Mouse (Mus musculus) heart, postnatal 25 days (tissue): Measurements from ENCODE around the gene Gp1bb. TPM values are rescaled to one million over a fixed set of nuclear protein-coding genes. Genes with fewer than 3 reads are reported as not detected.

Source experiments
- DNase-seq: peaks from one replicate; pipeline ENCODE4 v3.0.0; 2022; ENCODE audit warnings: low spot score
- intact Hi-C: fragments of 180-260 bp; cut with DNase I; formaldehyde crosslinking; loops from one replicate; pipeline ENCODE4 v1.15.1; 2025
- total RNA-seq, 2 experiments: library from RNA; stranded (reverse); gene quantifications; 2 replicates each; pipeline ENCODE4 v1.2.3; 2021

The Gp1bb gene
- total RNA-seq, 2 experiments from 2014 or later: 0.36 to 1.1 TPM

DNA sequence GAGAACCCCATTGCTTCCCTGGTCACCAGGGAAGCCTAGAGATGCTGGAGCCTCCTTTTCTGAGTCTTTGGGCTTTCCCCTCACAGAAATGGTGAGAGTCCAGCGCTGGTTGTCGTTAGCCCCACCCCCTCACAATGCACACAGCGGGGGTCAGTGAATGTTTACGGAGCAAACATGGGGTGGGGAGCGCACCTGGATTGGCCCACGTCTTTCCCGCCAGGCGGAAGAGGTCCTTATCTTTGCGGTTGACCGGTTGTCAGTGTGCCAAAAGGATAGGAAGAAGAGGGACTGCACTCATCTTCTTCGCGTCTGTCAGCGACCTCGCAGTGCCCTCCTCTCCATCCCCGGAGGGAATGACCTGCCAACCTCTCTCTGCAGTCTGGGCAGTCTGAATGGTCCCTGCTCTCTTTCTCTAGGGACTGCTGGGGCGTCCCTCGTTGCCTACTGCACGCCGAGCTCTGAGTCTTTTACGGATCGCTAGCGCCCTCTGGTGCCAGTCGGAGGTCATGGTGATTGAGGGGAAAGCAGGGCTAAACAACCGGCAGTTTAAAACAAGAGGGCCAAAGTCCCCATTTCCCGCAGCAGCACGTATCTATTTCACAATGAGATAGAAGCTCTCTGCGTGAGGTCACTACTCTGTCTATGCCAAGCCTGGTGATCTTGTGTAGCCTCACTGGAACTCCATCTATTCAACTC, 4.7 kb downstream of the Gp1bb start:
- DNase-seq: peak; percentile 63
- intact Hi-C loops: loop anchor here (1.0 to 2.0 kb wide), 2 partner anchors 174 to 271 kb away; no protein-coding TSS in a partner anchor

DNA sequence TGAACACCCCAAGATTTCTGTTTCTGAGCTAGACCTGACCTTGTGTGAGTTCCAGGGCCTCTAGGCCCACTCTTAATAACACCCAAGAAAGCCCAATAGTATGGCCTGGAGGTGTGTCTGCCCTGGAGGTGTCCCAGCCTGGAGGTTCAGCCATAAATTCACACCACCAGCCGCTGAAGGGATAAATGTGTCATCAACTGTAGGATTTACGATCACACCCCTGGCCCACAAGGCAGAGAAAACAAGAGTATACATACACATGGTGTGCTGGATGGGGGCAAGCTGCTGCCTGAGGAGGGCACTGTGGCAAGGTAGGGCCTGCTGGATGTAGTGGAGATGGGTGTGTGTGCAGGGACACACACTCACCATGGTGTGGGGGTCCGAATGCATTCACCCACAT, 8.9 kb downstream of the Gp1bb start:
- intact Hi-C loops: no loop called here
- DNase-seq: no peak

DNA sequence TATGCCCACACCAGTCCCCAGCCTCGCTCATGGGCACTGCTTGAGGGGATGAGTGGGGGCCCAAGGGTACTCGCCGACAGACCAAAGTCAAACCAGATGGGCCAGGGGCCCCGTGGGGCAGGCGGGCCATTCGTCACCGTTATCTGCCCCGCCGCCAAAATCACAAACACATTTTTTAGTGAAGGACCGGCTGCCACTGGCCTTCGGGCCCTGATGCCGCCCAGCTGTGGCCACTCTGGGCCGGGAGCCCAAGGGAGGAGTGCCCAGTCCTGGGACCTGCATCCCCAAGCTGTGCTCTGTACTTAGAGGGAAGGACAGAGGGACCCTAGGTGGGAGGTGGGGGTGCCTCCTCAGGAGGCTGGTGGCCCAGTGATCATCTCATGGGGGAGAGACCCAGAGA, 10.5 kb downstream of the Gp1bb start:
- intact Hi-C loops: no loop called here
- no peak for DNase-seq

DNA sequence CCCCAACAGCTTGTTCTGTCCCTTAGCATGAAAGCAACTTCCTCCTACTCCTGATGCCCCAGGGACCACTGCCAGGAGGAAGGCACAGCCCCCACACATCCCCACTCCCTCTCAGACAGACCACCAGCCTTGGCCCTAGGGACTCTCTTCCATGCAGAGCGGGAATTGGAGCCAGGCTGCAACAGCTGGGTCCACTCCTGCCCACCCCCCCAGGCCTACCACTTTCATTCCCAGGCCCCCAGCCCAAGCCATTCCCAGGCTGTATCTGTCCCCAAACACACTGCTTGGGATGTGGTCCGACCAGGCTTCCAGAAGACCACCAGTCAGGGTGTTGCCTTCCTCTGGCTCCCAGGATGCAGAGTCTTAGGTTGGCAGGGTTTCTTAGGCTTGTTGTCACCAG, 13.1 kb downstream of the Gp1bb start:
- no peak for DNase-seq
- intact Hi-C loops: no loop called here

DNA sequence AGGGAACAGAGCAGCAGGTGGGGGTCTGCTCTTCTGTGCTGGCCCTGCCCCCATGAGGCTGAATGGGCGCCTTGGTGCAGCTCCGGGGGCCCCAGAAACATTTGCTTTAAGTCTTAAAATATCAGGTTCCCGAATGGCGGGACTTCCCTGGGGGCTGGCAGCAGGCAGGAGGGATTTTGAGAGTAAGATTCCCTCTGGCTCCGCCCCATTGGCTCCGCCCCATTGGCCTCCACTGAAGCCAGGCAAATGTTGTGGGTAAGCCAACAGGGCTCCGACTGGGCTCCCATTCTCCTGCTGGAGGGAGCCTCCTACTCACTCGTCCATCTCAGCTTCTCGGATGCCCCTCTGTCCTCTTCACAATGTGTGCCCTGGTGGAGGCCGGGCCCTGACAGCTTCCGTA, 14.0 kb downstream of the Gp1bb start:
- no peak for DNase-seq
- intact Hi-C loops: no loop called here

DNA sequence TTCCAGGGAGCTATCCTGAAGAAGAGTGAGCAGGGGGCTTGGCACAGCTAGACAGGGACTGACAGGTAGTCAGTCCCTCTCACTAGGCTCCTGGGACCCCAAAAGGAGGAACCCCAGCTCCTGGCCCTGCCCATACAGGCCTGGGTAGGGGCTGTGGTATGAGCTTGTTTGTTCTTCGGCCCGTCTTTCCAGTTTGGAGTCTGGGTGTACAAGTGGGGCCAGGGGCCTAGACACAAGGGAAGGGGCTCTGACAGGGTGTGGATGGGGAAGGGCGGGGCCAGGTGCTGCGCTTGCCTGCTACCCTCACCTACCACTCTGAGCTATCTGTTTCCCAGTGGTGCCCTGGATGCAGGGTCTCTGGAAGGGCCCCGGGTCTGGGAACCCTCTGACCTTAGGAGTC, 16.5 kb downstream of the Gp1bb start:
- intact Hi-C loops: no loop called here
- DNase-seq: no peak

DNA sequence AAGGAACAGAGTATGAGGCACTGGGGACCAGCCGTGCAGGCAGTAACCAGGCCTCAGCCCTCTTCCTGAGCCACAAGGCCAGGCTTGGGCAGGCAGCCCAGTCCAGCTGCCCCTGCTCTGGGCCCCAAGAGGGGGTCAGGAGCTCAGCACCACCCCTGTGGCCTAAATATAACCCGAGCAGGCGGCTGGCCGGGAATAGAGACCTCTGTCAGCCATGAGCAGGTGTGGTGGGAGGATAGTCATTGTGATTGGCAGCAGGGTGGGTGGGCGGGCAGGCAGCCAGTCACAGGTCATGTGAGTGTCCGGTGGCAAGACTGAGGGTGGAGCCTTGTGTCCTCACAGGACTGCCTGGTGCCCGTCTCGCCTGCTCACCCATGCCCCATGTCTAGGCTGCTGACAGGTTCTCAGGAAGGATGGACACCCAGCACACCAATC, 17.9 kb downstream of the Gp1bb start:
- intact Hi-C loops: no loop called here
- no peak for DNase-seq

DNA sequence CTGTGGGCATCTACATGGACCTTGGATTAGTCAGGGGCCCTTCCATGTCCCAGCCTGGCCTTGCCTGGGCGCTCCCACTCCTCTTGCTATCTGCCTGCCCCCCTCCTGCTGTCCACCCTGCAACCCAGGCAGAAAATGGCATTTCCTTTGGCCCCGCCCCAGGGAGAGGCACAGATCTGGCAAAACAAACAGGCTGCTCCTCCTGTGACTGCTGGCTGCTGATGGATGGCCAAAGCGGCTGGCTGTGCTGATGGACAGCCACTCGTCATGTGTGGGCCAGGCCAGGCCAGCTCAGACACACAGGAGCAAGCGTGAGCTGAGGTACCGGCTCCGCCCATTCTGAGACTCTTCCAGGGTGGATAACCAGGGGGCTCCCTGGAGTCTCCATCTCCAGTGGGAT, 20.8 kb downstream of the Gp1bb start:
- intact Hi-C loops: no loop called here
- no peak for DNase-seq

DNA sequence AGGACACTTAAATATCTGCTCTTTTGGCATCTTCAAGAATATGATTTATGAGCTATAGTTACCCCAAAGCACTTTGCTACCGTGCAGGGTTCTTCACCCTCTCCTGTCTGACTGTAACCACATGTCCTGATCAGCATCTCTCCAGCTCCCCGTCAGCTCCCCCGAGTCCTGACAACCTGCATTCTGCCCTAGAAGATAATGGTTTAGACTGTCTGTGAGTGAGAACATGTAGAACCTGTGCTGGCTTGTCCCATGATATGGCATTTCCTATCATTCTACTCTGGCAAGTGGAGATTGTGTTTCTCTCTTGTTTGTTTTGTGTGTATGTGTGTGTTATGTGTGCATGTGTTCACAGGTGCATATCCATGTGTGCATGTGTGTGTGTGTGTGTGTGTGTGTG, 24.2 kb downstream of the Gp1bb start:
- intact Hi-C loops: no loop called here
- DNase-seq: no peak

DNA sequence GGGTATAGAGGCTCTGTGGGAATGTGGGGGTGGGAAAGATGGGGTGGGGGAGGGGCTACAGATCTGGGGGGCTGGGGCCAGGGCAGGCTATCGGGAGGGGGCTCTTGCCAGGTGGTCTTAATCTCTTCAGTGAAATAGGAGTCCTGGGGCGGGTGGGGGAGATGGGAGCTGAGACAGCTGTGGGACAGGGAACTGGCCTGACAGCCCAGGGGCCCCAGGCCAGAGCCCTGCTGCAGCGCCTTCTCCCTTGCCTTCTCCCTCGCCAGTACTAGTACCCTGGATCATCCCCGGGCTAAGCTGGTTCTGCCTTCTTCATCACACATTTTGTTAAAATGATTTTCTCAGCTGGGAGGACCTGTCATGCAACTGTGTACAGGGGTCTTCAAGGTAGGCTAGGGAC, 25.9 kb downstream of the Gp1bb start:
- intact Hi-C loops: no loop called here
- DNase-seq: no peak

DNA sequence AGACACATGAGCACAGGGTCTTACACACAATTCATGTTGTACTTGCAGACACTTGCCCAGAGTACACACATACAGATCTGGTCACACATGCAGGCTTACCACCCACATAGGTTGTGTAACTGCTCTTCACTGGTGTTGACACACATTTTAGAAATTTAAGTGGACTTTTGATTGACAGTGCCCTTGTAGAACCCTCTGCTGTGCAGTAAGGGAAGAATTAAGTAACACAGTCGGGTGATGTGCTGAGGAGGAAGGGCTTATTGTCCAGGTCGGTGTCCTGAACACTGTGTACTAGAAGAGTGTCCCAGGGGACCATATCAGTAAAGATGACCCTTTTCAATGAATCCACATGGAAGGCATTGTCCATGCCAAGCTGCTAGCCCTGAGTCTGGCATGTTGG, 28.3 kb downstream of the Gp1bb start:
- DNase-seq: no peak
- intact Hi-C loops: no loop called here

DNA sequence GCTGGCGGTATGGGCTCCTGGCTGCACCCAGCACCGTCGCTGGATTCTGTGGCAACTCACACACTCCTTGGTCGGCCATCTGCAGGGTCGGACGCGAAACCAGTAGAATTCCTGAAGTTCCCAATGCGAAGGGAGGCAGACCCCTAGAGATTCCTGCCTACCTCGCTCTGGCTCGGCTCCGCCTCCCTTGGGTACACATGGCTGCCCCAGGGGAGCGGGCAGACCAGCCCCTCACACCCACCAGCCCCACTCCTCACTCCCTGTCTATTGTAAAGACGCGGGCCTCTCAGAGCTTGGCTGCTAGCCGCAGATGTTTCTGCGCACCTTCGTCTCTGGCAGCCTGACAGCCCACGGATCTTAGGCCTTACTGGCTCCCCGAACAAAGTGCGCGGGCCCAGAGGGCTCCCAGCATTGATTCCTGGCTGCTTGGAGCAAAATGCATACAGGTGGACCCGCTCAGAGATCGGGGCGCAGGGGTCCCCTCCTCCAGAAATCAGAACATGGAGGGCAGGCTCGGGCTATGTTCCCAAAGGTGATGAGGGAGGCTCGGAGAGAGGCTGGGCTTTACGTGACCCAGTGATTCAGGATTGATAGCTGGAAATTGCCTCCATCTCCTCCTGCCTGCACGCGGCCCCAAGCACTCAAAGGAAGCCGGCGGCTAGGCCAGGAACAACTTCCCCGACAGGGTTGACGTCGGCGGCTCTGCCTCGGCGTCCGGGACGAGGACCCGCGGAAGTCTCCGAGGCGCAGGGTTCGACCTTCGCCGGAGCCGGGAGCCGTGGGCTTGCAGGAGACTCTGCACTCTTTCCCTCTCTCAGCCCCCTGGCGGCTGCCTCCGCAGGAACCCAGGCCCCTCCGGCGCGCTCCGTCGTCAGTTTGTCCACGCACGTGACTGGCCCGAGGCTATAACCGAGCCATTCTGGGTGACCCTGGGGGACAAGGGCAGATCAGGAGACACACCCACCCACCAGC, 30.9 kb downstream of the Gp1bb start:
- DNase-seq: no peak
- intact Hi-C loops: no loop called here

DNA sequence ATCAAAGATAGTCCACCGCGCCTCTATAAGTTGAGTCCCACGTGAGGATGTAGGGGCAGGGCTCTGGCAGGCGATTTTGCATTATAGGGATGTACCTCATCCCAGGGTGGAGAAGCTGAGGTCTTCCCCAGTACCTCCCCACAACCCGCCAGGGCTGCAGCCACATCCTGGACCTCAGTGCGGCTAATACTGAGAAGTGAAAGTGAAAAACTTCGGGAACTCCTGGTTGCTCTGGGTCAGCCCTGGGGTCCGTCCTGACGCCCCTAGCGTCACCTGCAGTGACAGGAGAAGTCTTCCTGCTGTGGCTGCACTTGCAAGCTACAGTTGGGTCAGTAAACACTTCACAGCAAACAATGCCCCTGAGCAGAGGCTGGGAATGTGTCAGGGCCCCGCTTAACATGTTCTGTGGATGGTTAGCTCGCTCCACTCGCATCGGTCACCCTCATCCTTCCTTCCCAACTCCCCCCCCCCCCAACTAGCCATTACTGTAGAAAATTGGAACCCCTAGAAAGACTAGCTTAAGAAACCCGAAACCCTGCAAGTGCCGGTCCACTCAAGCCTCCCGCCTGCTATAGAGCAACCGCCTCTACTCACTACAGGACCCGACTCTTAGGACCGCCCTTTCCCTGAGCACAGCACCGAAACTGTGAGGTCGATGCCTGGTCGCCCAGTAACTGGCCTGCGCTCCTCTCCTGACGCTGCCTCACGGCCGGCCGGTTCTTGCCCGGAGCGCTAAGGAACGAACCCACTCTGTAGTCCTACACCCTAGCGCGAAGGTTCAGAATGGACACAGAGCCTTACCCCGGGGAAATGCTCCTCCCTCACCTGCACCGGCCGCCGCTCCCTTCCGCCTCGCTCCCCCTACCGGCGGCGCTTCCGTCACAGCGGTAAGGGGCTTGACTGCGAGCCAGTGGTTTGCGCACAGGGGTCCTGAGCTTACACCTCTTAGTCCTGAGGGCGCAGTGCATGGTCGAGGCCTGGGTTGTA, 32.1 kb downstream of the Gp1bb start, which contains the start of gene Tbx1:
Tbx1 (minus strand) TSS at position 868 of the 987 bp plus-strand sequence.
- intact Hi-C loops: no loop called here
- DNase-seq: no peak

DNA sequence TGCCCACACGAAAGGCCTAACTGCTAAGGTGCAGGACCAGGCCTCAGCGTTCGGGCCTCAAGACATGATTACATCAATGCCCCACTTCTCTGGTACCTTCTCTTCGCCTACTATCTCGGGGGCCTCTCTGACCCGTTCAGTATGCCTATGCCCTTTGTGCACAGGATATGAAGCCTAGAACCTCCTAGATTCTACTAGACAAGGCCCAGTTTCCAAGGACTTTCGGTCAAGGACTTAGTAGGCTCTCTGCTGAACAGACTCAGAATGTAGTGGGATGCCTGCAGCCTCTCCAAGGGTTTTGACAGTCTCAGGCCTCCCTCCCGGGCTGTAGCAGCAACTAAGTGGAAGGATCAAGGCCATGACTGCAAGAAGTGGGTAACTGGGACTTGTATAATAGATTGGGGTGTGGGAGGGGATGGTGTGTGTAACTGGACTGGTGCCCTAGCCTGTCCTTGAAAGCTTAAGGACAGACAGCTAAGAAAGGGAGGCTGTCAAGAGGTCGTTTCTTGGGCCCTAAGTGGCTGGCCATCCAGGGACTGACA, 33.1 kb downstream of the Gp1bb start:
- intact Hi-C loops: no loop called here

DNA sequence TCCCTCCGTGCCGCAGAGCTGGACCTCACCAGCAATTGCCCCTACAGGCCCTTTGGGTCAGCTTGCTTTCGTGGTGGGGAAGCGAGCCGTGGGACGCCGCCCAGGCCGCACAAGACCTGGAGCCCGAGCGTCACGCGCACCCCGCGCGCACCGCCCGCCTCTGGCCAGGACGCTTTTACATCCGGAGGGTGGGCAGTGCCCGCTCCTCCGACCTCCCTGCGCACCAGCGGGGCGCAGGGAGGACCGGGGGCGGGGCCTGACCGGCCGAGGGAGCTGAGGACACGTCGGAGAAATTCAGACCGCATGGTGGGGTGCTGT, 33.5 kb downstream of the Gp1bb start:
- DNase-seq: no peak
- intact Hi-C loops: no loop called here

More for the DNA sequence above, 33.1 kb downstream of the Gp1bb start:
- no peak for DNase-seq

DNA sequence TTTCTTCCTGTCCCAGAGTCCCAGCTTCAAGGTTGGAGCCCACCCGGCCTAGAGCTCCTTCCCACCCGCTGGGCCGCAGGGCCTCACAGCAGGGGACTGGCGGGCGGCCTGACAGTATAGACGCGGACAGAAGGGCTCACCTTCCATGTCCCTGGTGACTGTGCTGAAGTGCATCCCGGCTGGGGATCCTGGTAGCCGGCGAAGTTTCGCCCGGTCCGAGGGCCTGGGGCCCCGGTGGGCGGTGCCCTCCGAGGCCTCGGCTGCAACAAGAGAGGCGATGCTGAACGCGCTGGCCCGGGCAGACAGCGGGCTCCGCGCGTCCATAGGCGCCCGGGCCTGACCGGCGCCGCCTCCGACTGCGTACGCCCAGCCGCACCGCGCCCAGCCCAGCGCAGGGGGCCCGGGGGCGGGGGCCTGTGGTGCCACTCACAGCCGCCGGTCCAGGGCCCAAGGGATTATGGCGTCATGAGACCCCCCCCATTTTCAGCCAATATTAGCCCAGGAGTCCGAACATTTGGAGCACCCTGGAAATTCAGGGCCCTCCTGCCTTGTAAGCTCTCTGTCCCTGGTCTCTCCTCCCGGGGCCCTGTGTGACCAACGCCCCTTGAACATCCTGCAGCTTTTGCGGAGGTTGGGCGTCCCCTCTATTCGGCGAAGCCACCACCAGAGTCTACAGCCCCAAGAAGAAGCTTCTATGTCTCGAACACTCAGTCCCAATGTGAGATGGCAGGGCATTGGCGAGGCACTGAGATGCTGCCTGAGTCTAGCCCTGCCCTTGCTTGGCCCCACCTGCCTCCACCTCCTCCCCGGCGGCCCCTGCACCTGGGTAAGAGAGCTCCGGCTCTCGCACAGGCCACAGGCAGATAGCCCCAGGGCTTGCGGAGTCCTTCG, 34.1 kb downstream of the Gp1bb start:
- intact Hi-C loops: no loop called here
- no peak for DNase-seq

DNA sequence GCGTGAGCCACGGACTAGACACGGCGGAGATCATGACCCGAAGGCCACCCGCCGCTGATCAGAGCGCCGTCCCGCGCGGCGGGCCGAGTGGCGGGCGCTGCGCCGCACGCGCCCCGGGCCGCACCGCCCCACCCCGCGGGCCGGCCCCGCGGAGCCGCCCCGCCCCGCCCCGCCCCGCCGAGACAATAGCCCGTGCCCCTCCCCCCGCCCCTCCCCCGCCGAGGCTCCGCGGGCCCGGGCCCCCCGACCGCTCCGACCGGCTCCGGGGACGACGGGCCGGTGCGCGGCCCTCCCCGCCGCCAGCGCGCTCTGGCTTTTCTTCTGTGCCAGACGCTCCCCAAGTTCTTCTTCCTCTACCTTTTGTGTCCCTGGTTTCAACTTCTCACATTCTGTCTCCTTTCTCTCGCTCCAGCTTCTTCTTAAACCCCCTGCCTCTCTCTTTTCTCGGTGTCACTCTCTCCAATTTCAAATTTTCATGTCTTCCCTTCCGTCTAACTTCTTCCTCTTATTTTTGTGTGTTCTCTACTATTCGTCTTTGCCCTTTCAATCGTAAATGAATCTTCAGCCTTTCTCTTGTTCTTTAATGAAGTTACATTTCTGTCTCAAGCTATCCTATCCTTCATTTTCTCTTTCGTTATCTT, 35.2 kb downstream of the Gp1bb start:
- DNase-seq: no peak

More for the DNA sequence above, 35.2 kb downstream of the Gp1bb start:
- intact Hi-C loops: no loop called here
